Mouse (Mus musculus): ENCODE results near the gene Mtf2. TPM values are rescaled to one million over a fixed set of nuclear protein-coding genes. Genes with fewer than 3 reads are reported as not detected.
A peak's percentile ranks its signal among the peaks of the same experiment; 100 is the strongest.
"Not testable (repeated sequence)": the region's sequence is repeated elsewhere in the genome, so short reads cannot be mapped to it uniquely, and the experiment has no call there.

Gene Mtf2
- polyA plus RNA-seq, 1 experiment from 2014 or later, result 172 TPM

DNA sequence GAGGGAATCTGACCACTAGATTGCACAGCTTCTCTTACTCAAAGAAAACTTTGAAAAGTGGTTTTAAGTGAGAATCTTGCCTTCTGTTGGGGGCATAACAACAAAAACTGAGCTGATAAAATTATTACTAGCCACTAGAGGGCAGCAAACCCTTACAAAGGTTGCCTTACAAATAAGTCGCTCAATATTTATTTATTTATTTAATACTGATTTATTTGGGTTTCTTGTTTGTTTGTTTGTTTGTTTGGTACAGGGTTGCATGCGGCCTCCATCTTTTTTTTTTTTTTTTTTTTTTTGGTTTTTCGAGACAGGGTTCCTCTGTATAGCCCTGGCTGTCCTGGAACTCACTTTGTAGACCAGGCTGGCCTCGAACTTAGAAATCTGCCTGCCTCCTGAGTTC lies 31.3 kb upstream of the Mtf2 start:
- Histone ChIP-seq H3K4me2 (ENCODE audit: low read depth, severe bottlenecking) (no peak overlapping the region), H3K27ac (replicated peaks; ENCODE audit: low read depth, low read length) (no peak overlapping the region), H3K9me3 (ENCODE audit: control insufficient read depth, low read length) (no peaks in the 10 kb centered on the region), H3K4me1 (ENCODE audit: control insufficient read depth, insufficient read depth, low read length) (no peaks in the 10 kb centered on the region), H3K9ac (ENCODE audit: low read length) (no peak overlapping the region), H3K4me3 (ENCODE audit: low read depth, low read length) (no peak overlapping the region), H3K27me3 (ENCODE audit: control insufficient read depth, insufficient read depth, low read length) (no peaks in the 10 kb centered on the region), H3K36me3 (ENCODE audit: control insufficient read depth, insufficient read depth, low read length) (no peaks in the 10 kb centered on the region)
- WGBS, result 30% methylated on average over 4 of the region's 4 CpGs
- no peak for DNase-seq (ENCODE audit: low spot score)
- ATAC-seq (ENCODE audit: insufficient number of reproducible peaks, low FRiP score, low TSS enrichment, low read depth), result peak; percentile 39; the same call in 1 of the 2 replicates

DNA sequence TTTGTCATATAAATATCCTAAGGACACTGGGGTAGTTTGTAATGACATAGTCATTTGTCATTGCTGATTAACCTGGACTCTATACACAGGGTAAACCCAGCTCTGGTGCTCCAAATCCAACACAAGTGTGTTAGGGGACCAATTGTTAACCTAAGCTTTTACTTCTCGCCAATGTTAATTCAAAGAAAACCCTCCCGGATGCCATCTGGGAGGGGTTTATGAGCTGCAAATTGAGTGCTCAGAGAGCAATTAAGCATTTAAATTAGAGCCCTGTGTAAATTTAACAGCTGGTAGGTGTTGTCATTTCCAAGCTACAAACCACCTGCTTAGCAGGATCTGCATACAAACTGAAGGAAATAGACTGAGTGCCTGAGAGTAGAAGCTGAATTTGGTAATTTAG lies 30.0 kb upstream of the Mtf2 start:
- Histone ChIP-seq H3K27ac (replicated peaks; ENCODE audit: low read depth, low read length) (no peak overlapping the region), H3K4me1 (ENCODE audit: control insufficient read depth, insufficient read depth, low read length) (no peaks in the 10 kb centered on the region), H3K27me3 (ENCODE audit: control insufficient read depth, insufficient read depth, low read length) (no peaks in the 10 kb centered on the region), H3K4me3 (ENCODE audit: low read depth, low read length) (no peak overlapping the region), H3K36me3 (ENCODE audit: control insufficient read depth, insufficient read depth, low read length) (no peaks in the 10 kb centered on the region), H3K9ac (ENCODE audit: low read length) (no peak overlapping the region), H3K4me2 (ENCODE audit: low read depth, severe bottlenecking) (no peak overlapping the region), H3K9me3 (ENCODE audit: control insufficient read depth, low read length) (no peaks in the 10 kb centered on the region)
- DNase-seq (ENCODE audit: low spot score) (no peak), ATAC-seq (ENCODE audit: insufficient number of reproducible peaks, low FRiP score, low TSS enrichment, low read depth) (no peak)
- 4% methylated on average over 2 of the region's 2 CpGs for whole genome bisulfite sequencing

DNA sequence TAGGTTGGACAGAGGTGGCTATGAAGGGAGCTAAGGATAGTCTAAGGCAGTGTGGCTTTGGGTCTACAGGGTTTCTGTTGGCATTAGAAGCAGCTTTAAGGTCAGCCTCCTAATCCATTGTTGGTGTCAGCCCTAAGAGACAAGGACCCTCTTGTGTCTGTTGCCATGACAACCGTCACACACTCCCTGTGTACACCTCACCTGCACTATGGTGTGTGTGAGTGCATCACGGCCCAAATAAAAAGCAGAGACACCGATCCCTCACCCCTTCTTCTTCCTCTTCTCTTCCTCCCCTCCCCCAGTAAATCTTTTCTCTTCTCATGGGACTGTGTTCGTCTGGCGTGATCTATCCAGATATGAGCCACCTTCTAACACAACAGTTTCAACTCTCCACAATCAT lies 23.4 kb upstream of the Mtf2 start:
- Histone ChIP-seq H3K27ac (replicated peaks; ENCODE audit: low read depth, low read length) (no peak overlapping the region), H3K4me2 (ENCODE audit: low read depth, severe bottlenecking) (no peak overlapping the region), H3K9me3 (ENCODE audit: control insufficient read depth, low read length) (no peaks in the 10 kb centered on the region), H3K4me3 (ENCODE audit: low read depth, low read length) (no peak overlapping the region), H3K9ac (ENCODE audit: low read length) (no peak overlapping the region), H3K27me3 (ENCODE audit: control insufficient read depth, insufficient read depth, low read length) (no peaks in the 10 kb centered on the region), H3K36me3 (ENCODE audit: control insufficient read depth, insufficient read depth, low read length) (no peaks in the 10 kb centered on the region), H3K4me1 (ENCODE audit: control insufficient read depth, insufficient read depth, low read length) (no peaks in the 10 kb centered on the region)
- DNase-seq (ENCODE audit: low spot score) (no peak), ATAC-seq (ENCODE audit: insufficient number of reproducible peaks, low FRiP score, low TSS enrichment, low read depth) (no peak)
- WGBS, result 85% methylated on average over 5 of the region's 5 CpGs

DNA sequence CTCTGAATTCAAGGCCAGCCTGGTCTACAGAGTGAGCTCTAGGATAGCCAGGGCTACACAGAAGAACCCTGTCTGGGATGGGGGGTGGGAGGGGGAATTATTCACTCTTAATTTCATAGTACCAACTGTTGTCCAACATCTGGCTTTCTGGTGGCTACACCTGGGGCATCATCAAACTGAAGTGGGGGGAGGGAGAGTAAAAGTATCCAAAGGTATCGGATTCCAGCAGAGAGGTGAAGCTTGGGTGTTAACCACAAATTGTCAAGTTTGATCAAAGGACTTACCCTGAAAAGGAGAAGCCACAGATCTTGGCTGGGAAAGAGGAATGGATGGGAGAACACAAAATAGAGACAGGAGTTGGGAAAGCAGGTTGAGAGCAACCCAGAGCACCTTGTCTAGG lies 21.6 kb upstream of the Mtf2 start:
- no peak overlapping the region for H3K27ac ChIP-seq (replicated peaks; ENCODE audit: low read depth, low read length)
- 14% methylated on average over 1 of the region's 1 CpGs for WGBS
- H3K9me3 ChIP-seq (ENCODE audit: control insufficient read depth, low read length), result no peaks in the 10 kb centered on the region
- H3K36me3 ChIP-seq (ENCODE audit: control insufficient read depth, insufficient read depth, low read length), result no peaks in the 10 kb centered on the region
- no peaks in the 10 kb centered on the region for H3K27me3 ChIP-seq (ENCODE audit: control insufficient read depth, insufficient read depth, low read length)
- H3K4me1 ChIP-seq (ENCODE audit: control insufficient read depth, insufficient read depth, low read length), result no peaks in the 10 kb centered on the region
- DNase-seq (ENCODE audit: low spot score) (no peak), ATAC-seq (ENCODE audit: insufficient number of reproducible peaks, low FRiP score, low TSS enrichment, low read depth) (no peak)
- no peak overlapping the region for H3K4me2 ChIP-seq (ENCODE audit: low read depth, severe bottlenecking)
- H3K4me3 ChIP-seq (ENCODE audit: low read depth, low read length), result no peak overlapping the region
- H3K9ac ChIP-seq (ENCODE audit: low read length), result no peak overlapping the region

DNA sequence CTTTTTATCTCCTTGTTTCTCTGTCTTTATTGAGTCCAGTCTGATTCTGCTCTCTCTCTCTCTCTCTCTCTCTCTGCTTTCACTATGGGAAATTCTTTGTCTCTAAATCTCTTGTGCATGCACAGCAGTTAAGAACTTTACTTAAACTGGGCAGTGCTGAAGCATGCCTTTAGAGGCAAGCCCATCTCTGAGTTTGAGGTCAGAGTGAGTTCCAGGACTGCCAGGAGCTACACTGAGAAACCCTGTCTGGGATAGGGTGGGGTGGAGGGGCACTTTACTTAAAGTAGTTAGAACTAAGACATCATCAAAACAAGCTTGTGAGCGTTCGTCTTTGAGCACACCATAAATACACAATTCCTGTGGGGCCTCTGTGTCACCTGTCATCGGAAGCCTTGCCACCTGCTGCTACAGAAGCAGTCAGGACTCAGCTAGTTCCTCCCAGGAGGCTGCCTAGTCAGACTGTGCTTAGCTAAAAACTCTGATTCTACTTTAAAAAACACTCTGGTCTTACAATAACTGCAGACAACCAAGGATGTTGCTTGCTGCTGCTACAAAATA lies 15.7 kb upstream of the Mtf2 start:
- WGBS, result 9% methylated on average over 3 of the region's 3 CpGs
- Histone ChIP-seq H3K4me1 (ENCODE audit: control insufficient read depth, insufficient read depth, low read length) (no peaks in the 10 kb centered on the region), H3K27me3 (ENCODE audit: control insufficient read depth, insufficient read depth, low read length) (no peaks in the 10 kb centered on the region), H3K9me3 (ENCODE audit: control insufficient read depth, low read length) (no peaks in the 10 kb centered on the region), H3K4me3 (ENCODE audit: low read depth, low read length) (no peak overlapping the region), H3K9ac (ENCODE audit: low read length) (no peak overlapping the region), H3K36me3 (ENCODE audit: control insufficient read depth, insufficient read depth, low read length) (no peaks in the 10 kb centered on the region), H3K4me2 (ENCODE audit: low read depth, severe bottlenecking) (no peak overlapping the region), H3K27ac (replicated peaks; ENCODE audit: low read depth, low read length) (no peak overlapping the region)
- ATAC-seq (ENCODE audit: insufficient number of reproducible peaks, low FRiP score, low TSS enrichment, low read depth) (no peak), DNase-seq (ENCODE audit: low spot score) (no peak)

DNA sequence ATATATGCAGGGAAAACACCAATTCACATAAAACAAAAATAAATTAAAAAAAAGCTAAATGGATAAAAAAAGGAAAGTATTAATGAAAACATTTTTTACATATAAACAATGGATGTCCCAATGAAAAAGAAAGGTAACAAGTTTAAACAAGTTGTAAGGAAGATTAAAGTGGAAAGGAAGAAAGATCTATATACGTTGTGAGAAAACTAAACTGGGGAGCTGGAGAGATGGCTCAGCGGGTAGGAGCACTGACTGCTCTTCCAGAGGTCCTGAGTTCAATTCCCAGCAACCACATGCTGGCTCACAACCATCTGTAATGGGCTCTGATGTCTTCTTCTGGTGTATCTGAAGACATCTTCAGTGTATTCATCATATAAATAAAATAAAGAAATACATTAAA lies 14.4 kb upstream of the Mtf2 start:
- Histone ChIP-seq H3K4me1 (ENCODE audit: control insufficient read depth, insufficient read depth, low read length) (no peaks in the 10 kb centered on the region), H3K9ac (ENCODE audit: low read length) (no peak overlapping the region), H3K27ac (replicated peaks; ENCODE audit: low read depth, low read length) (no peak overlapping the region), H3K9me3 (ENCODE audit: control insufficient read depth, low read length) (no peaks in the 10 kb centered on the region), H3K4me2 (ENCODE audit: low read depth, severe bottlenecking) (no peak overlapping the region), H3K27me3 (ENCODE audit: control insufficient read depth, insufficient read depth, low read length) (no peaks in the 10 kb centered on the region), H3K36me3 (ENCODE audit: control insufficient read depth, insufficient read depth, low read length) (no peaks in the 10 kb centered on the region), H3K4me3 (ENCODE audit: low read depth, low read length) (no peak overlapping the region)
- no peak for DNase-seq (ENCODE audit: low spot score)
- 84% methylated on average over 2 of the region's 2 CpGs for WGBS
- ATAC-seq (ENCODE audit: insufficient number of reproducible peaks, low FRiP score, low TSS enrichment, low read depth), result no peak

DNA sequence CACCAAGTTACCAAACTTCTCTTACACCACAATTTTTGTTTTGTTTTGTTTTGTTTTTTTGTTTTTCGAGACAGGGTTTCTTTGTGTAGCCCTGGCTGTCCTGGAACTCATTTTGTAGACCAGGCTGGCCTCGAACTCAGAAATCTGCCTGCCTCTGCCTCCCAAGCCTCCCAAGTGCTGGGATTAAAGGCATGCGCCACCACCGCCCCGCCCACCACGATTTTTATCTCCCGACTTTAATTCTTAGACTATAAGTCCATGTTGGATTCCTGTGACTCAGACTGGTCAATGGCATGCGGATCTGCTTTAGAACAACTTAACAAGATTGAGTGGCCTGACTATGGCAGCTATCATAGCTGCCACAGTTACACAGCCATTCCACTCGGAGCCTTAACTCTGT lies 13.7 kb upstream of the Mtf2 start:
- H3K27me3 ChIP-seq (ENCODE audit: control insufficient read depth, insufficient read depth, low read length); H3K9ac ChIP-seq (ENCODE audit: low read length); DNase-seq (ENCODE audit: low spot score); H3K27ac ChIP-seq (replicated peaks; ENCODE audit: low read depth, low read length); H3K4me2 ChIP-seq (ENCODE audit: low read depth, severe bottlenecking); H3K9me3 ChIP-seq (ENCODE audit: control insufficient read depth, low read length); H3K36me3 ChIP-seq (ENCODE audit: control insufficient read depth, insufficient read depth, low read length); ATAC-seq (ENCODE audit: insufficient number of reproducible peaks, low FRiP score, low TSS enrichment, low read depth); H3K4me1 ChIP-seq (ENCODE audit: control insufficient read depth, insufficient read depth, low read length); H3K4me3 ChIP-seq (ENCODE audit: low read depth, low read length): not testable (repeated sequence)
- 89% methylated on average over 9 of the region's 9 CpGs for WGBS

DNA sequence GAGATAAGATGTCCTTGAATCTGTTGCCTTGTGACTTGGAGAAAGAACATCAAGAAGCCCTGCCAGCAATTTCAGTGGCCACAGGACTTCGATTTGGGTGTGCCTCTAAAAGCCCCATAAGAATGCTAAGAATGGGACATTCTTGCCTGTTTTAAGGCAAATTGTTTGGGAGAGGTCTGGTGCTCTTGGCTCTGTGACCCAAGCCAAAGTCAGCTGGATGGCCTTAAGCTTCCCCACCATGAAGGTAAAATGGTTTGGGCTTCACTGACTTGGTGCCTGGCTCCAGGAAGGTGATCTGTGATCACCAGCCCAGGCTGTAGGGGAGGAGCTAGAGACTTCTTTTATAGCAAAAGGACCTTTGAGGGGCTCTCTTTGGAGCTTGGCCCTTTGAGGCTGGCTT lies 13.3 kb upstream of the Mtf2 start:
- no peak for DNase-seq (ENCODE audit: low spot score)
- Histone ChIP-seq H3K9ac (ENCODE audit: low read length) (no peak overlapping the region), H3K27me3 (ENCODE audit: control insufficient read depth, insufficient read depth, low read length) (no peaks in the 10 kb centered on the region), H3K27ac (replicated peaks; ENCODE audit: low read depth, low read length) (no peak overlapping the region), H3K4me2 (ENCODE audit: low read depth, severe bottlenecking) (no peak overlapping the region), H3K4me1 (ENCODE audit: control insufficient read depth, insufficient read depth, low read length) (no peaks in the 10 kb centered on the region), H3K9me3 (ENCODE audit: control insufficient read depth, low read length) (no peaks in the 10 kb centered on the region), H3K36me3 (ENCODE audit: control insufficient read depth, insufficient read depth, low read length) (no peaks in the 10 kb centered on the region), H3K4me3 (ENCODE audit: low read depth, low read length) (no peak overlapping the region)
- 74% methylated on average over 1 of the region's 1 CpGs for WGBS
- ATAC-seq (ENCODE audit: insufficient number of reproducible peaks, low FRiP score, low TSS enrichment, low read depth), result no peak

DNA sequence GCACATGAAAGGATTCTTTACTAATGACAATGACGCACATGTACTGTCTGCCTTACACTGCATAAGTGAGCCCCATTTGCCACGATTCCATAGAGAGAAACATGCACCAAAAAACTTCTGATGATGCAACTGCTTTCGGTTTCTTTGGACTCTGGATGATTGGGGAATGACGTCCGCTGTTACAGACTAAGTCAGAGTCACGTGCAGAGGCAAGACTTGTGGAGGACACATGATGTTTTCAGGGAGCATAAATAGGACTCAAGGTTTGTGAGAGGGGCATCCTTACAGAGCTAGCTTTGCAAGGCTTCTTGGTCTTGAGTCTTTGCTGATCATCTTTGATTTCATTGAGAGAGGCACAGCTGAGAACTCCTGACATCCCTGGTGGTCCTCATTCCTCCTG lies 11.9 kb upstream of the Mtf2 start:
- Histone ChIP-seq H3K27me3 (ENCODE audit: control insufficient read depth, insufficient read depth, low read length) (no peaks in the 10 kb centered on the region), H3K9me3 (ENCODE audit: control insufficient read depth, low read length) (no peaks in the 10 kb centered on the region), H3K4me3 (ENCODE audit: low read depth, low read length) (no peak overlapping the region), H3K9ac (ENCODE audit: low read length) (no peak overlapping the region), H3K4me2 (ENCODE audit: low read depth, severe bottlenecking) (no peak overlapping the region), H3K27ac (replicated peaks; ENCODE audit: low read depth, low read length) (no peak overlapping the region), H3K36me3 (ENCODE audit: control insufficient read depth, insufficient read depth, low read length) (no peaks in the 10 kb centered on the region), H3K4me1 (ENCODE audit: control insufficient read depth, insufficient read depth, low read length) (no peaks in the 10 kb centered on the region)
- DNase-seq (ENCODE audit: low spot score) (no peak), ATAC-seq (ENCODE audit: insufficient number of reproducible peaks, low FRiP score, low TSS enrichment, low read depth) (no peak)
- 93% methylated on average over 6 of the region's 6 CpGs for WGBS

Data from limb, embryonic 11.5 days (tissue).